Mouse (Mus musculus): ENCODE measurements at regions not wholly inside any gene's neighbourhood (a gene's known extent, or its start where the extent isn't known, plus 50 kb on each side); places are given as distances from the start of the nearest gene placed in this dataset.

- H3K9me3 ChIP-seq: no peaks in the 10 kb centered on the region
- no peak overlapping the region for H3K9ac ChIP-seq
- no peaks in the 10 kb centered on the region for H3K27me3 ChIP-seq (replicated peaks)
- no peak overlapping the region for H3K4me2 ChIP-seq (replicated peaks)
- WGBS: 68% methylated on average over 5 of the region's 5 CpGs
- ATAC-seq: no peak
- no peaks in the 10 kb centered on the region; the same call in 1 of the 2 replicates for H3K4me1 ChIP-seq (replicated peaks)
- H3K27ac ChIP-seq: no peak overlapping the region
- no peak overlapping the region for H3K4me3 ChIP-seq (replicated peaks)
- no peaks in the 10 kb centered on the region for H3K36me3 ChIP-seq
Observed at GRCm38 (mm10) chr3:37964083-37964482, 239.8 kb upstream of the Gm5148 start.

DNA sequence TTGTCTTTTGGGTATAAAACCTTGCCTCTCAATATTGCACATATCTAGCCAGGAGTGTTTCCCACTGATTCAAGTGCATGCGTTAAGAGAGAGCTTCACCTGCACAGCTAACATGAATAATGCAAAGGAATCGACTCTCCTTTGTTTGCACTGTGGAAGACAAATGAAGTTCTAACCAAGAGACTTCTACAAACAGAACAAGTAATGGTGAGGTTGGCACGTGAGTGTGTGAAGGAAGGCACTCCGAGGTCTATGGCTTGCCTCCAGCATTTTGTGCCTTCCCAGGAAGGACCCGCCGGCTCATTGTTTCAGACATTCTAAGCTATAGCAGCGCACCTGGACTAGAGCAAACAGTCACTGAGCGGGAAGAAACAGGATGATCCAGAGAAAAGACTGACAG lies 238.5 kb upstream of the Gm5148 start:
- Histone ChIP-seq H3K27ac (no peak overlapping the region), H3K4me2 (replicated peaks) (peak overlapping the region; percentile 16), H3K9ac (no peak overlapping the region), H3K36me3 (no peaks in the 10 kb centered on the region), H3K4me1 (replicated peaks) (no peaks in the 10 kb centered on the region; the same call in 1 of the 2 replicates), H3K9me3 (no peaks in the 10 kb centered on the region), H3K27me3 (replicated peaks) (no peaks in the 10 kb centered on the region), H3K4me3 (replicated peaks) (no peak overlapping the region)
- peak; percentile 19 for ATAC-seq
- 59% methylated on average over 8 of the region's 8 CpGs for WGBS

GRCm38 (mm10) chr3:37962043-37962810 lies 237.9 kb upstream of the Gm5148 start:
- Histone ChIP-seq H3K4me2 (replicated peaks) (peak overlapping the region; percentile 16), H3K4me1 (replicated peaks) (no peaks in the 10 kb centered on the region; the same call in 1 of the 2 replicates), H3K4me3 (replicated peaks) (no peak overlapping the region), H3K27ac (no peak overlapping the region), H3K9me3 (no peaks in the 10 kb centered on the region), H3K36me3 (no peaks in the 10 kb centered on the region), H3K27me3 (replicated peaks) (no peaks in the 10 kb centered on the region), H3K9ac (no peak overlapping the region)
- WGBS: 55% methylated on average over 12 of the region's 12 CpGs
- ATAC-seq: peak; percentile 85

- no peaks in the 10 kb centered on the region; the same call in 1 of the 2 replicates for H3K4me1 ChIP-seq (replicated peaks)
- no peak overlapping the region for H3K27ac ChIP-seq
- peak; percentile 76 for ATAC-seq
- H3K4me3 ChIP-seq (replicated peaks): no peak overlapping the region
- no peaks in the 10 kb centered on the region for H3K27me3 ChIP-seq (replicated peaks)
- no peaks in the 10 kb centered on the region for H3K9me3 ChIP-seq
- no peaks in the 10 kb centered on the region for H3K36me3 ChIP-seq
- H3K9ac ChIP-seq: no peak overlapping the region
- no peak overlapping the region for H3K4me2 ChIP-seq (replicated peaks)
- 53% methylated on average over 6 of the region's 6 CpGs for WGBS
Observed at GRCm38 (mm10) chr3:37958361-37958978, 234.2 kb upstream of the Gm5148 start.

DNA sequence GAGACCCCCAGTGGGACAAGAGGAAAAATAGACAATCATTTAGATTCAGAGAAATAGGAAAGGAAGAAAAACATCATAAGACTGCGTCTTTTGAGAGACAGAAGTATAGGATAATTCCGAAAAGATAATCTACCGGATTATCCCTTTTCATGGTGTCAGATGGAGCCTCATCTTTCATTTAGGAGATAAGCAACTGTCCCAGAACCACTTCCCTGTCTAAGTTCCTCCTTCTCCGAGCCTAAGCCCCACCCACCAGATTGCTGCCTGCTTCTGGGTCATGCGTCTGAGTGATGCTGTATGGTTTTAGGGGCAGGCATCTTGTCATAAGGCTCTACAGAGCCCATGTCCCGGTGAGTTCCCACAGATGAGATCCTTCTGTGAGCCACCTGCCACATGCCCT lies 232.3 kb upstream of the Gm5148 start:
- no peak overlapping the region for H3K9ac ChIP-seq
- H3K36me3 ChIP-seq: no peaks in the 10 kb centered on the region
- no peak overlapping the region for H3K4me3 ChIP-seq (replicated peaks)
- no peak for ATAC-seq
- H3K27me3 ChIP-seq (replicated peaks): no peaks in the 10 kb centered on the region
- H3K4me2 ChIP-seq (replicated peaks): no peak overlapping the region
- no peaks in the 10 kb centered on the region for H3K9me3 ChIP-seq
- 86% methylated on average over 6 of the region's 6 CpGs for WGBS
- H3K4me1 ChIP-seq (replicated peaks): no peaks in the 10 kb centered on the region
- no peak overlapping the region for H3K27ac ChIP-seq

GRCm38 (mm10) chr3:37952891-37953290 lies 228.6 kb upstream of the Gm5148 start:
- H3K27ac ChIP-seq: no peak overlapping the region
- no peaks in the 10 kb centered on the region for H3K36me3 ChIP-seq
- no peak overlapping the region for H3K4me2 ChIP-seq (replicated peaks)
- H3K4me3 ChIP-seq (replicated peaks): no peak overlapping the region
- H3K9me3 ChIP-seq: no peaks in the 10 kb centered on the region
- 44% methylated on average over 3 of the region's 3 CpGs for WGBS
- no peak overlapping the region for H3K9ac ChIP-seq
- no peaks in the 10 kb centered on the region for H3K4me1 ChIP-seq (replicated peaks)
- ATAC-seq: no peak
- no peaks in the 10 kb centered on the region for H3K27me3 ChIP-seq (replicated peaks)

GRCm38 (mm10) chr3:37952251-37952650 lies 228.0 kb upstream of the Gm5148 start:
- no peaks in the 10 kb centered on the region for H3K9me3 ChIP-seq
- H3K4me3 ChIP-seq (replicated peaks): no peak overlapping the region
- H3K4me1 ChIP-seq (replicated peaks): no peaks in the 10 kb centered on the region
- H3K4me2 ChIP-seq (replicated peaks): no peak overlapping the region
- no peaks in the 10 kb centered on the region for H3K36me3 ChIP-seq
- no peak for ATAC-seq
- H3K27ac ChIP-seq: no peak overlapping the region
- no peak overlapping the region for H3K9ac ChIP-seq
- H3K27me3 ChIP-seq (replicated peaks): no peaks in the 10 kb centered on the region

- Histone ChIP-seq H3K36me3 (no peaks in the 10 kb centered on the region), H3K4me2 (replicated peaks) (no peak overlapping the region), H3K4me1 (replicated peaks) (peaks cover 4% of the 10 kb centered on the region), H3K27me3 (replicated peaks) (no peaks in the 10 kb centered on the region), H3K9ac (no peak overlapping the region), H3K9me3 (no peaks in the 10 kb centered on the region), H3K27ac (no peak overlapping the region), H3K4me3 (replicated peaks) (no peak overlapping the region)
- no peak for ATAC-seq
Observed at GRCm38 (mm10) chr3:37943661-37944060, 219.4 kb upstream of the Gm5148 start.

DNA sequence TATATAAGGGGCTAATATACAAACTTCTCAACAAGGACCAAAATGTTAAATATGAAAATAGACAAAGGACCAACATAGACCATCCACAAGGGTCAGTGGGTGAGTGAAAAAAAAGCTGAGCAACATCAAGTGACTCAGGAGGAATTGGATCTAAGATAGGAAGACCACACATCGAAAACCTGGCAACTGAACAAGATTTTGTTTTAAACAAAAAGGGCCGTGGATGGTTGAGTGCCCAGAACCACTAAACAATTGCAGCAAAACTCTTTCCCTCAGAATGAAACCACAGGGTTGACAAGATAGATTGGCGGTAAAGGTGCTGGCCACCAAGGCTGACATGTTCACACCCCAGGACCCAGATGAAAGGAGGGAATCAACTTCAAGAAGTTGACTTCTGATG lies 215.7 kb upstream of the Gm5148 start:
- Histone ChIP-seq H3K4me3 (replicated peaks) (no peak overlapping the region), H3K27ac (no peak overlapping the region), H3K4me2 (replicated peaks) (no peak overlapping the region), H3K27me3 (replicated peaks) (no peaks in the 10 kb centered on the region), H3K9ac (no peak overlapping the region), H3K9me3 (no peaks in the 10 kb centered on the region), H3K4me1 (replicated peaks) (peaks cover 30% of the 10 kb centered on the region), H3K36me3 (no peaks in the 10 kb centered on the region)
- no peak for ATAC-seq
- 77% methylated on average over 3 of the region's 3 CpGs for WGBS

GRCm38 (mm10) chr3:37938870-37939269 lies 214.6 kb upstream of the Gm5148 start:
- H3K4me1 ChIP-seq (replicated peaks): peaks cover 33% of the 10 kb centered on the region
- H3K36me3 ChIP-seq: no peaks in the 10 kb centered on the region
- no peak overlapping the region for H3K9ac ChIP-seq
- 97% methylated on average over 11 of the region's 11 CpGs for WGBS
- no peak overlapping the region for H3K4me3 ChIP-seq (replicated peaks)
- H3K4me2 ChIP-seq (replicated peaks): no peak overlapping the region
- no peaks in the 10 kb centered on the region for H3K9me3 ChIP-seq
- no peak for ATAC-seq
- no peak overlapping the region for H3K27ac ChIP-seq
- H3K27me3 ChIP-seq (replicated peaks): no peaks in the 10 kb centered on the region

DNA sequence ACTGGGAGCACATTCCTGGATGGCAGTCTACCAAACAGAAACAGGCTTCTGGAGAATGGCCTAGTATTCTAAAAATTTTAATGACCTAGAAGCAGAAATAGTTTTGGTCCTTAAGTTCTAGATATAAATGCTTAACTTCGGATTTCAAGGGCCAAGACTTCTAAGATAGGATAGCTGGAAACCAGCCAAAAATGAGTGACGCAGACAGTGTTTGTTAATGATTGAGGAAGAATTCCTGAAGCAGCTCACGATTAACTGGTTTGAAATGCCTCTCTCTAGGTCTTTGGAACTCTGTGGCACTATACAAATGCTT lies 213.9 kb upstream of the Gm5148 start:
- Histone ChIP-seq H3K4me3 (replicated peaks) (no peak overlapping the region), H3K9ac (no peak overlapping the region), H3K36me3 (no peaks in the 10 kb centered on the region), H3K9me3 (no peaks in the 10 kb centered on the region), H3K4me2 (replicated peaks) (no peak overlapping the region), H3K4me1 (replicated peaks) (peaks cover 33% of the 10 kb centered on the region), H3K27me3 (replicated peaks) (no peaks in the 10 kb centered on the region), H3K27ac (peak overlapping the region; percentile 48; the same call in 1 of the 2 replicates)
- 3% methylated on average over 3 of the region's 3 CpGs for WGBS
- ATAC-seq: 0 out of 2 replicates have a peak, but pooled peaks have one; percentile 24

GRCm38 (mm10) chr3:37937381-37938283 lies 213.3 kb upstream of the Gm5148 start:
- peak; percentile 42 for ATAC-seq
- H3K9me3 ChIP-seq: no peaks in the 10 kb centered on the region
- no peaks in the 10 kb centered on the region for H3K27me3 ChIP-seq (replicated peaks)
- H3K4me2 ChIP-seq (replicated peaks): no peak overlapping the region
- no peak overlapping the region for H3K9ac ChIP-seq
- no peak overlapping the region for H3K4me3 ChIP-seq (replicated peaks)
- H3K27ac ChIP-seq: peak overlapping the region; percentile 48
- H3K36me3 ChIP-seq: no peaks in the 10 kb centered on the region
- H3K4me1 ChIP-seq (replicated peaks): peaks cover 33% of the 10 kb centered on the region
- WGBS: 53% methylated on average over 11 of the region's 11 CpGs
